Mouse (Mus musculus): ENCODE measurements at regions not wholly inside any gene's neighbourhood (a gene's known extent, or its start where the extent isn't known, plus 50 kb on each side); places are given as distances from the start of the nearest gene placed in this dataset.

- no peak for TF ChIP-seq CTCF (IDR thresholded peaks at IDR 0.05; ENCODE audit: borderline replicate concordance, insufficient read depth, low read depth, low read length)
- TF ChIP-seq POLR2A (IDR thresholded peaks at IDR 0.05; ENCODE audit: borderline replicate concordance, insufficient read depth, low read length) = no peak
- no peaks in the 10 kb centered on the region for H3K4me1 ChIP-seq (ENCODE audit: control insufficient read depth, insufficient read depth, low read length)
- WGBS = 81% methylated on average over 3 of the region's 3 CpGs
- H3K27me3 ChIP-seq (ENCODE audit: control insufficient read depth, insufficient read depth, low read length) = no peaks in the 10 kb centered on the region
- no peak overlapping the region for H3K4me3 ChIP-seq (replicated peaks; ENCODE audit: insufficient read depth, low read depth, low read length)
- no peak overlapping the region for H3K27ac ChIP-seq (ENCODE audit: insufficient read depth, low read length)
- DNase-seq = no peak
Observed at GRCm38 (mm10) chr10:96519411-96519810, 97.4 kb upstream of the Btg1 start.

DNA sequence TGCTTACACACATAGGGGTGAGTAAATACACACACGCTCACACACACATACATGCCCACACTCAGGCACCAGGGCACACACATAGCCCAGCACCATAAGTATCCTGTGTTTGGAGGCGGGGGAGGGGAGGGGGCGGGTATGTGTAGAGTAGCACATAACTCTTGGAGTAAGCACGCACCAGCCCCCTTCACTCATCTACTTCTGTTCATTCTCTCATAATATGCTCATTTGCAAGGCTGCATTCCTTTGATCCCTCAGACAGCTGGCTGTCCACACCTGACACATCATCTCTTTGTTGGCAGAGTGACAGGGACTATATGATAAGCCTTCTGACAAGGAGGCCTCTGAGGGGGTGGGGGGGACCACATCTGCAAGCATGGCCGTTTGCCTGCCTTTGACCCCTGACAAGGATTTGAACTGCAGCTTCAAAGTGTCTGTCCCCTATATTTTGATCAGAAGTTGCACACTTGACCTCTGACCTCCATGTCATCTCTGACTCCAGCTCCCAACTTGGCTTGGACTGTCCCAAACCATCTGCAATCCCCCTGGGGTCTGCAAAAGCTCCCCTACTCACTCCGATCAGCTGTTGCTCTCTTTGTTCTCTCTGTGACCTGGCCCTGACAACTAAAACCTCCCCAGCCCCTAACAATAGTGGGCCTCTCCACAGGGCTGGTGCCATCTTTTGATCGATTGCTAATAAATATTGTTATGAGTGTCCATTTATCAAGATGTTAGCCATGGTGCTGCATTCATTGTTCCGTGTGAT, 95.6 kb upstream of the Btg1 start:
- no peak for DNase-seq
- no peak overlapping the region for H3K4me3 ChIP-seq (replicated peaks; ENCODE audit: insufficient read depth, low read depth, low read length)
- TF ChIP-seq POLR2A (IDR thresholded peaks at IDR 0.05; ENCODE audit: borderline replicate concordance, insufficient read depth, low read length) = no peak
- TF ChIP-seq CTCF (IDR thresholded peaks at IDR 0.05; ENCODE audit: borderline replicate concordance, insufficient read depth, low read depth, low read length) = no peak
- no peaks in the 10 kb centered on the region for H3K27me3 ChIP-seq (ENCODE audit: control insufficient read depth, insufficient read depth, low read length)
- 63% methylated on average over 8 of the region's 8 CpGs for WGBS
- H3K4me1 ChIP-seq (ENCODE audit: control insufficient read depth, insufficient read depth, low read length) = no peaks in the 10 kb centered on the region
- H3K27ac ChIP-seq (ENCODE audit: insufficient read depth, low read length) = no peak overlapping the region

GRCm38 (mm10) chr10:96523967-96524801, 92.6 kb upstream of the Btg1 start:
- Histone ChIP-seq H3K4me3 (replicated peaks; ENCODE audit: insufficient read depth, low read depth, low read length) (no peak overlapping the region), H3K27me3 (ENCODE audit: control insufficient read depth, insufficient read depth, low read length) (no peaks in the 10 kb centered on the region), H3K4me1 (ENCODE audit: control insufficient read depth, insufficient read depth, low read length) (no peaks in the 10 kb centered on the region), H3K27ac (ENCODE audit: insufficient read depth, low read length) (no peak overlapping the region)
- TF ChIP-seq POLR2A (IDR thresholded peaks at IDR 0.05; ENCODE audit: borderline replicate concordance, insufficient read depth, low read length) = no peak
- no peak for TF ChIP-seq CTCF (IDR thresholded peaks at IDR 0.05; ENCODE audit: borderline replicate concordance, insufficient read depth, low read depth, low read length)
- 46% methylated on average over 20 of the region's 20 CpGs for WGBS
- no peak for DNase-seq

DNA sequence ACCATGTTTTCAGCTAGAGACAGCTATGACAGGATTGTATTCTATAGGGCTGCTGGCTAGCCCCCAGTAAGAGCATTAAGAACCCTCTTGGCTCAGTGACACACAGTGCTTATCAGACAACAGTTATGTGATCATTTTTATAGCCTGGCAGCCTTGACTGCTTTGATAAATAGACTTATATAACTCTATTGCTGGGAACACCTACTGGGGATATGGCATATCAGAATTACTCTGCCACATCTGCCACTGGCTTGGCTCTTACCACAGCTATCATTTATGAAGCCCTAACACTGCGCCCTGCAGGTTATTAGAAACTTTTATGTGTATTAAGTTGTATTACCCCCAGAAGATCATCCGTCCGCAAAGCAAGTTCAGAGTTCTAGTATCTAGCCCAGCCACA, 88.9 kb upstream of the Btg1 start:
- Histone ChIP-seq H3K4me3 (replicated peaks; ENCODE audit: insufficient read depth, low read depth, low read length) (no peak overlapping the region), H3K27me3 (ENCODE audit: control insufficient read depth, insufficient read depth, low read length) (no peaks in the 10 kb centered on the region), H3K4me1 (ENCODE audit: control insufficient read depth, insufficient read depth, low read length) (no peaks in the 10 kb centered on the region), H3K27ac (ENCODE audit: insufficient read depth, low read length) (no peak overlapping the region)
- 96% methylated on average over 3 of the region's 3 CpGs for WGBS
- no peak for DNase-seq
- TF ChIP-seq CTCF (IDR thresholded peaks at IDR 0.05; ENCODE audit: borderline replicate concordance, insufficient read depth, low read depth, low read length) = no peak
- TF ChIP-seq POLR2A (IDR thresholded peaks at IDR 0.05; ENCODE audit: borderline replicate concordance, insufficient read depth, low read length) = no peak

- H3K27ac ChIP-seq (ENCODE audit: insufficient read depth, low read length) = no peak overlapping the region
- TF ChIP-seq CTCF (IDR thresholded peaks at IDR 0.05; ENCODE audit: borderline replicate concordance, insufficient read depth, low read depth, low read length) = no peak
- no peak for TF ChIP-seq POLR2A (IDR thresholded peaks at IDR 0.05; ENCODE audit: borderline replicate concordance, insufficient read depth, low read length)
- DNase-seq = no peak
- no peaks in the 10 kb centered on the region for H3K27me3 ChIP-seq (ENCODE audit: control insufficient read depth, insufficient read depth, low read length)
- no peaks in the 10 kb centered on the region for H3K4me1 ChIP-seq (ENCODE audit: control insufficient read depth, insufficient read depth, low read length)
- H3K4me3 ChIP-seq (replicated peaks; ENCODE audit: insufficient read depth, low read depth, low read length) = no peak overlapping the region
- 94% methylated on average over 7 of the region's 7 CpGs for WGBS
Observed at GRCm38 (mm10) chr10:96534547-96535124, 82.2 kb upstream of the Btg1 start.

GRCm38 (mm10) chr10:96535461-96535860, 81.3 kb upstream of the Btg1 start:
- 81% methylated on average over 9 of the region's 9 CpGs for WGBS
- Histone ChIP-seq H3K27ac (ENCODE audit: insufficient read depth, low read length) (no peak overlapping the region), H3K27me3 (ENCODE audit: control insufficient read depth, insufficient read depth, low read length) (no peaks in the 10 kb centered on the region), H3K4me3 (replicated peaks; ENCODE audit: insufficient read depth, low read depth, low read length) (no peak overlapping the region), H3K4me1 (ENCODE audit: control insufficient read depth, insufficient read depth, low read length) (no peaks in the 10 kb centered on the region)
- DNase-seq = no peak
- no peak for TF ChIP-seq POLR2A (IDR thresholded peaks at IDR 0.05; ENCODE audit: borderline replicate concordance, insufficient read depth, low read length)
- TF ChIP-seq CTCF (IDR thresholded peaks at IDR 0.05; ENCODE audit: borderline replicate concordance, insufficient read depth, low read depth, low read length) = no peak

- Histone ChIP-seq H3K27me3 (ENCODE audit: control insufficient read depth, insufficient read depth, low read length) (no peaks in the 10 kb centered on the region), H3K4me3 (replicated peaks; ENCODE audit: insufficient read depth, low read depth, low read length) (no peak overlapping the region), H3K4me1 (ENCODE audit: control insufficient read depth, insufficient read depth, low read length) (no peaks in the 10 kb centered on the region), H3K27ac (ENCODE audit: insufficient read depth, low read length) (no peak overlapping the region)
- TF ChIP-seq CTCF (IDR thresholded peaks at IDR 0.05; ENCODE audit: borderline replicate concordance, insufficient read depth, low read depth, low read length) (no peak), POLR2A (IDR thresholded peaks at IDR 0.05; ENCODE audit: borderline replicate concordance, insufficient read depth, low read length) (no peak)
- no peak for DNase-seq
- 95% methylated on average over 2 of the region's 2 CpGs for WGBS
Observed at GRCm38 (mm10) chr10:96540828-96541227, 76.0 kb upstream of the Btg1 start.

Data from cerebellum, adult 2 months (tissue).